Mouse (Mus musculus): ENCODE measurements around the gene Zfp467.

GRCm38 (mm10) chr6:48439654-48440053 is 6.0 kb downstream of the Zfp467 start:
- TF ChIP-seq CTCF (IDR thresholded peaks at IDR 0.05; ENCODE audit: extremely low read depth, insufficient read length, insufficient replicate concordance, low read depth, low read length) = no peak
- TF ChIP-seq POLR2A (IDR thresholded peaks at IDR 0.05; ENCODE audit: low read depth, low read length) = no peak

Measured in small intestine, adult 2 months (tissue).